Mouse (Mus musculus) brain, embryonic 14.5 days (tissue): ENCODE measurements around the gene Efcab9.

Experiments used
- CTCF ChIP-seq: fragments of 200-500 bp; IDR thresholded peaks from 2 replicates; pipeline ENCODE4 v1.5.1; 2012; ENCODE audit warnings: inconsistent platforms, mild to moderate bottlenecking, moderate library complexity, borderline replicate concordance; ENCODE audit not compliant: insufficient read depth, insufficient read length; ENCODE audit errors: extremely low read depth
- POLR2A ChIP-seq: fragments of 200-500 bp; IDR thresholded peaks from 2 replicates; pipeline ENCODE4 v1.6.1; 2012; ENCODE audit warnings: mild to moderate bottlenecking, inconsistent platforms, borderline replicate concordance; ENCODE audit not compliant: poor library complexity, insufficient read depth, insufficient read length, severe bottlenecking; ENCODE audit errors: extremely low read depth

DNA sequence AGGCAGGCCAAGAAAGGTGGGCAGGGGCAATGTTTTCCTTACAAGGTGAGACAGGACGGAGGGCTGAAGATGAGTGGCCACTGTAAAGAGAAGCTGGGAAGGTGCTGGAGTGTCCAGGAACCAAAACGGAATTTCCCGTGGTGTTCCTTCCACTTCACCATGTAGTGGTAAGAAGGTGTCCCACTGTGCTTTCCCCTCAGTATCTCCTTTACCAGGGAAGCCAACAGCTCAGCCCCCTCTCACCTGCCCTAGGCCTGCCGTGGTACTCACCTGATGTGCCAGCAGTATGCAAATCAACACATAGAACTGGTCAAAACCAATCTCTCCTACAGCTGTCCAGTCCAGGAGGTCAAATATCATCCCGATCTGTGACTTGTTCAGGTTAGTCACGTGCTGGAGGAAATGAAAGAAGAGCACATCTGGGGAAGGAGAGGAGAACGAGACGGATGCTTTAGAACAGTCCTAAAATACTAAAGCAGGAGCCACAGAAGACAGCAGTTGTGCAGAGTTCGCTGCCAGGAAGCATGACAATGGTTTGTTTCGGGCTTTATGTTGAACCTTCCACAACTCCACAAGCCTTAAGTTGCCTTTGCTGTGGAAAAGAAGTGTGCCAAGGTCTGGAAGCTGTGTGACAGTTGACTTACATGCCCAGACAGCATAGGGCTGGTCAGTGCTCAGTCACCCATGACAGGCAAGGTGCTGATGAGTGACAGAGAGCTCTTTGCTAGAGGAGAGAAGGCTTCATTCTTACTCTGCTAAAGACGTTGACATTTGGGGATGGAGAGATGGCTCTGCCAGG is 7.6 kb downstream of the Efcab9 start:
- TF ChIP-seq POLR2A = no peak
- TF ChIP-seq CTCF = no peak
